Mouse (Mus musculus) E14TG2a.4 (cell line): Measurements from ENCODE around the gene S100a5.

Experiments used
- CTCF ChIP-seq: conservative IDR thresholded peaks from 2 replicates; pipeline ENCODE4 v1.5.1; 2014; ENCODE audit warnings: low read length
- NANOG ChIP-seq: IDR thresholded peaks from 2 replicates; pipeline ENCODE4 v1.6.1; 2014; ENCODE audit warnings: borderline replicate concordance, low read length, mixed read lengths
- POU5F1 ChIP-seq: IDR thresholded peaks from 2 replicates; pipeline ENCODE4 v1.6.1; 2014; ENCODE audit warnings: low read length, borderline replicate concordance

- TF ChIP-seq CTCF: no peak
- TF ChIP-seq POU5F1: no peak
- TF ChIP-seq NANOG: no peak
These were observed 39.0 kb downstream of the S100a5 start for GRCm38 (mm10) chr3:90647291-90647690.
